Mouse (Mus musculus) thymus, adult 2 months (tissue): ENCODE measurements around the gene Wdr93.

Experiments
- CTCF ChIP-seq: fragments of 200-500 bp; IDR thresholded peaks from 2 replicates; pipeline ENCODE4 v1.5.1; 2012; ENCODE audit warnings: mild to moderate bottlenecking, control low read depth, low read length, moderate library complexity, borderline replicate concordance; ENCODE audit not compliant: control insufficient read depth, poor library complexity, insufficient read depth; ENCODE audit errors: extremely low read depth
- POLR2A ChIP-seq: fragments of 200-500 bp; IDR thresholded peaks from 2 replicates; pipeline ENCODE4 v1.6.1; 2012; ENCODE audit warnings: mild to moderate bottlenecking, low read length, control low read depth, moderate library complexity; ENCODE audit not compliant: control insufficient read depth, poor library complexity, insufficient read depth; ENCODE audit errors: extremely low read depth

DNA sequence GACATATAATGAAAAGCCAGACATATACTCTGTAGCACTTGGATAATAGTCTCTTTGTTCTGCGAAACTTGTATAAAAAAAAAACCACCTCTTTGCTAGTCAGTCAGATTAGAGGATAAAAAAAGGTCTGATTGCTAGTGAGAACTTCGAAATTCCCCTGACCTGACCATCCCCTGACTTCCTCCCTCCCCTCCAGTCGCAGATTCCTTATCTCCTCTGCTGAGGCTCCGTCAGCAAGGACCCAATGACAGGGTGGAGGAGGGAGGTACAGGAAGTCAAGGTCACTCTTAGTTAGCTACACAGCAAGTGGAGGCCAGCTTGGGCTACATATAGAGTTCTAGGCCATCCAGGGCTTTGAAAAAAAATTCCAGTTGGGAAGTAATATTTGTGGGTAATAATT lies 76.6 kb downstream of the Wdr93 start:
- TF ChIP-seq CTCF: no peak
- TF ChIP-seq POLR2A: no peak
